Mouse (Mus musculus): ENCODE data around the gene Sh2d7.

- TF ChIP-seq EP300 (IDR thresholded peaks at IDR 0.05; ENCODE audit: low read depth): no peak
- no peak for TF ChIP-seq CTCF (IDR thresholded peaks at IDR 0.05; ENCODE audit: low read depth)
Observed at GRCm38 (mm10) chr9:54529950-54530349, 8.8 kb upstream of the Sh2d7 start.

All from heart, postnatal 0 days (tissue).